Mouse (Mus musculus) right cerebral cortex, postnatal 36 days (tissue): ENCODE measurements around the gene Zfp568.
A peak's percentile ranks its signal among the peaks of the same experiment; 100 is the strongest.

Source experiments
- DNase-seq, 2 experiments: peaks; one replicate each; pipeline ENCODE4 v3.0.0; 2022; ENCODE audit warnings: low spot score in 2 of 2, mixed read lengths in 1 of 2

Zfp568 gene

GRCm38 (mm10) chr7:29989031-29989430 lies 5.3 kb downstream of the Zfp568 start:
- DNase-seq: no peak

- no peak for DNase-seq
Observed at GRCm38 (mm10) chr7:29992698-29993097, 8.9 kb downstream of the Zfp568 start.

GRCm38 (mm10) chr7:29993340-29993739 lies 9.6 kb downstream of the Zfp568 start:
- no peak for DNase-seq

- DNase-seq: no peak
Observed at GRCm38 (mm10) chr7:29995134-29995533, 11.4 kb downstream of the Zfp568 start.

- DNase-seq: no peak
Observed at GRCm38 (mm10) chr7:30000601-30001000, 16.8 kb downstream of the Zfp568 start.

GRCm38 (mm10) chr7:30007601-30008000 lies 23.8 kb downstream of the Zfp568 start:
- peak in 1 of 2 experiments; percentile 50 for DNase-seq

GRCm38 (mm10) chr7:30008020-30008690 lies 24.4 kb downstream of the Zfp568 start:
- no peak for DNase-seq

GRCm38 (mm10) chr7:30009321-30010085 lies 25.7 kb downstream of the Zfp568 start:
- DNase-seq: peak; percentile 37 to 78

- DNase-seq: no peak
Observed at GRCm38 (mm10) chr7:30010551-30011195, 26.9 kb downstream of the Zfp568 start.

GRCm38 (mm10) chr7:30012956-30013363 lies 29.2 kb downstream of the Zfp568 start:
- DNase-seq: peak; percentile 40 to 53

GRCm38 (mm10) chr7:30017226-30017625 lies 33.5 kb downstream of the Zfp568 start:
- DNase-seq: no peak

GRCm38 (mm10) chr7:30019543-30019942 lies 35.8 kb downstream of the Zfp568 start:
- no peak for DNase-seq

- DNase-seq: no peak
Observed at GRCm38 (mm10) chr7:30023324-30023723, 39.6 kb downstream of the Zfp568 start.

GRCm38 (mm10) chr7:30023800-30024199 lies 40.0 kb downstream of the Zfp568 start:
- DNase-seq: no peak

GRCm38 (mm10) chr7:30025358-30025757 lies 41.6 kb downstream of the Zfp568 start:
- no peak for DNase-seq

- no peak for DNase-seq
Observed at GRCm38 (mm10) chr7:30027331-30027730, 43.6 kb downstream of the Zfp568 start.

- DNase-seq: no peak
Observed at GRCm38 (mm10) chr7:30028572-30028971, 44.8 kb downstream of the Zfp568 start.

GRCm38 (mm10) chr7:30030677-30031076 lies 46.9 kb downstream of the Zfp568 start:
- DNase-seq: no peak

- no peak for DNase-seq
Observed at GRCm38 (mm10) chr7:30031379-30031778, 47.6 kb downstream of the Zfp568 start.

- DNase-seq: no peak
Observed at GRCm38 (mm10) chr7:30034331-30034730, 50.6 kb downstream of the Zfp568 start.

GRCm38 (mm10) chr7:30044354-30044753 lies 60.6 kb downstream of the Zfp568 start:
- no peak for DNase-seq

GRCm38 (mm10) chr7:30048126-30048525 lies 64.4 kb downstream of the Zfp568 start:
- DNase-seq: no peak
